Comparison of ENCODE assay signal across 17 mouse cellular contexts in genomic region chr10:63647300-63647699, GRCm38 (mm10).
"Had no signal": no experiment of that assay in that cellular context is flagged by ENCODE, and none has a peak within 500 bp of the region (broad histone marks: within the 10 kb centered on the region; RNA-seq: fewer than 3 reads in every experiment).

No protein-coding gene starts in this region.

- DNase-seq: lung, adult 18-20 months; lung, embryonic 14.5 days; lung, postnatal 10 days; lung, postnatal 4 days; retina, postnatal 1 day; right cerebral cortex, adult 18-20 months; right cerebral cortex, postnatal 25 days; right cerebral cortex, postnatal 4 days; spleen, adult 18-20 months; thymus, adult 18-20 months; thymus, postnatal 14 days; thymus, postnatal 36 days had no signal

- H3K4me3 ChIP-seq: midbrain, embryonic 10.5 days; midbrain, embryonic 12.5 days; myocyte; neural tube, embryonic 13.5 days; neural tube, embryonic 15.5 days had no signal

- H3K27me3 ChIP-seq: midbrain, embryonic 12.5 days; neural tube, embryonic 13.5 days; neural tube, embryonic 15.5 days had no signal

- H3K9me3 ChIP-seq: midbrain, embryonic 10.5 days; midbrain, embryonic 12.5 days; neural tube, embryonic 13.5 days; neural tube, embryonic 15.5 days had no signal

- H3K27ac ChIP-seq: midbrain, embryonic 10.5 days; midbrain, embryonic 12.5 days; neural tube, embryonic 13.5 days; neural tube, embryonic 15.5 days had no signal

- H3K36me3 ChIP-seq: midbrain, embryonic 10.5 days; midbrain, embryonic 12.5 days; neural tube, embryonic 13.5 days; neural tube, embryonic 15.5 days had no signal

- H3K4me1 ChIP-seq: midbrain, embryonic 10.5 days; midbrain, embryonic 12.5 days; neural tube, embryonic 13.5 days; neural tube, embryonic 15.5 days had no signal

- H3K9ac ChIP-seq: lung, embryonic 14.5 days; midbrain, embryonic 12.5 days; neural tube, embryonic 13.5 days; neural tube, embryonic 15.5 days had no signal

- H3K4me2 ChIP-seq: lung, embryonic 14.5 days; midbrain, embryonic 12.5 days; neural tube, embryonic 13.5 days; neural tube, embryonic 15.5 days had no signal
